ENCODE assay signal across 12 mouse cellular contexts in genomic region chr12:75649058-75649705, GRCm38 (mm10). TPM values are rescaled to one million over a fixed set of nuclear protein-coding genes. Genes with fewer than 3 reads are reported as not detected.
DNase-seq lines count a peak whose midpoint lies in the region; ATAC-seq and TF ChIP-seq lines count a peak whose summit lies in the region.
"Had no signal": no experiment of that assay in that cellular context is flagged by ENCODE, and none has a peak within 500 bp of the region (broad histone marks: within the 10 kb centered on the region; RNA-seq: fewer than 3 reads in every experiment).

No protein-coding gene starts in this region.

- H3K27me3 ChIP-seq in intestine, postnatal 0 days (replicated peaks; ENCODE audit: control insufficient read depth, insufficient read depth, low read length): no peaks in the 10 kb centered on the region
- H3K27me3 ChIP-seq: heart, embryonic 13.5 days had no signal

- H3K9ac ChIP-seq in intestine, postnatal 0 days (ENCODE audit: low read depth, low read length): no peak overlapping the region
- H3K9ac ChIP-seq: heart, embryonic 13.5 days had no signal

- 0 out of 2 replicates have a peak, but pooled peaks cover 4% of the 10 kb centered on the region for H3K36me3 ChIP-seq in intestine, postnatal 0 days (ENCODE audit: control insufficient read depth, insufficient read depth)

- no peak overlapping the region for H3K4me3 ChIP-seq in intestine, postnatal 0 days (ENCODE audit: low read depth, low read length)
- H3K4me3 ChIP-seq: heart, embryonic 13.5 days had no signal

- H3K4me1 ChIP-seq in intestine, postnatal 0 days (replicated peaks; ENCODE audit: control insufficient read depth, insufficient read depth, low read length): no peaks in the 10 kb centered on the region

- TF ChIP-seq CTCF in intestine, postnatal 0 days (IDR thresholded peaks at IDR 0.05; ENCODE audit: low read depth): no peak

- H3K9me3 ChIP-seq in intestine, postnatal 0 days (ENCODE audit: control insufficient read depth): no peaks in the 10 kb centered on the region
- H3K9me3 ChIP-seq: heart, embryonic 13.5 days had no signal

- peak; percentile 96 for ATAC-seq in frontal cortex, adult (ENCODE audit: low TSS enrichment)
- no peak for ATAC-seq in intestine, postnatal 0 days
- ATAC-seq in megakaryocyte-erythroid progenitor cell, adult 5-6 weeks (replicated peaks; ENCODE audit: low FRiP score, low TSS enrichment, poor library complexity, severe bottlenecking): no peak

- WGBS in intestine, postnatal 0 days: 73% methylated on average over 12 of the region's 12 CpGs

- H3K4me2 ChIP-seq in intestine, postnatal 0 days (replicated peaks; ENCODE audit: low read depth): no peak overlapping the region
- H3K4me2 ChIP-seq: heart, embryonic 13.5 days had no signal

- intact Hi-C loops in left cerebral cortex, postnatal 14 days (cut with DNase I): loop anchor here (5.0 kb wide), 1 partner anchor 52 kb away; the partner anchor contains the start of gene Ppp2r5e

- no peak overlapping the region for H3K27ac ChIP-seq in intestine, postnatal 0 days (ENCODE audit: low read depth, low read length)
- H3K27ac ChIP-seq: heart, embryonic 13.5 days had no signal

- DNase-seq in frontal cortex, postnatal 25 days (ENCODE audit: low spot score in 2 of 2): no peak
- DNase-seq in right cerebral cortex, adult 2 months (ENCODE audit: low spot score in 2 of 2): peak; percentile 28 to 39
- no peak for DNase-seq in right cerebral cortex, postnatal 4 days
- peak; percentile 43 to 70 for DNase-seq in left cerebral cortex, postnatal 14 days (ENCODE audit: low spot score in 2 of 2)
- DNase-seq in telencephalon, adult 2 months (ENCODE audit: low read depth, low spot score): peak; percentile 69
- DNase-seq: adrenal gland, adult 8-10 months; cerebellum, postnatal 36 days; lung, postnatal 10 days had no signal

RNA-seq across cellular contexts. Expression of gene Wdr89, which starts 20.2 kb away (rescaled TPM):
- 1 to 10 TPM; 2.4 to 2.5 TPM for total RNA-seq in left cerebral cortex, postnatal 14 days (2021)
- 4.3 and 5.3 TPM in 2 replicates for polyA plus RNA-seq in intestine, postnatal 0 days (2015; fragmentation: Nextera tagmentation; extraction: Ambion mirVana)
- 12.5 and 12.8 TPM in 2 replicates for total RNA-seq in megakaryocyte-erythroid progenitor cell, adult 5-6 weeks (2014; fragmentation: Nextera tagmentation)
- 15.8 and 21.7 TPM in 2 replicates for total RNA-seq in megakaryocyte-erythroid progenitor cell, adult 5-6 weeks (2017)

RNA-seq across cellular contexts. Expression of gene Ppp2r5e, which starts 53.1 kb away (rescaled TPM):
- total RNA-seq in left cerebral cortex, postnatal 14 days (2021): 10 to 100 TPM; 83.1 to 84.3 TPM
- 7.3 and 9.2 TPM in 2 replicates for polyA plus RNA-seq in intestine, postnatal 0 days (2015; fragmentation: Nextera tagmentation; extraction: Ambion mirVana)
- total RNA-seq in megakaryocyte-erythroid progenitor cell, adult 5-6 weeks (2014; fragmentation: Nextera tagmentation): 26.7 and 35.4 TPM in 2 replicates
- 14.3 and 14.7 TPM in 2 replicates for total RNA-seq in megakaryocyte-erythroid progenitor cell, adult 5-6 weeks (2017)

Comparison
In these comparisons a context has a peak if more than half of its experiments do, and no peak if none do; other contexts are left out.
1. DNase-seq: peak in right cerebral cortex, adult 2 months (2 of 2), left cerebral cortex, postnatal 14 days (2 of 2) and telencephalon, adult 2 months (single experiment); none in frontal cortex, postnatal 25 days (0 of 2) and right cerebral cortex, postnatal 4 days (single experiment).